Comparison of ENCODE assay signal across 8 mouse cellular contexts in genomic region chr9:120932797-120933586, GRCm38 (mm10). TPM values are rescaled to one million over a fixed set of nuclear protein-coding genes. Genes with fewer than 3 reads are reported as not detected.
A peak's percentile ranks its signal among the peaks of the same experiment; 100 is the strongest.
DNase-seq lines count a peak whose midpoint lies in the region; ATAC-seq and TF ChIP-seq lines count a peak whose summit lies in the region.

No protein-coding gene starts in this region.

- no peaks in the 10 kb centered on the region for H3K27me3 ChIP-seq in hindbrain, embryonic 11.5 days (ENCODE audit: control insufficient read depth, insufficient read depth, low read length)
- H3K27me3 ChIP-seq in lung, postnatal 0 days (replicated peaks; ENCODE audit: insufficient read depth, low read length), result no peaks in the 10 kb centered on the region

- 14% methylated on average over 22 of the region's 78 CpGs for WGBS in hindbrain, embryonic 11.5 days
- 6% methylated on average over 63 of the region's 78 CpGs for WGBS in lung, postnatal 0 days

- ATAC-seq in hindbrain, embryonic 11.5 days (ENCODE audit: low FRiP score), result peak; percentile 88
- ATAC-seq in lung, postnatal 0 days, result peak; percentile 90

- TF ChIP-seq CTCF in lung, postnatal 0 days (IDR thresholded peaks at IDR 0.05), result no peak

- H3K4me3 ChIP-seq in hindbrain, embryonic 11.5 days (ENCODE audit: low read depth, low read length), result peak overlapping the region; percentile 86
- peak overlapping the region; percentile 87 for H3K4me3 ChIP-seq in lung, postnatal 0 days (ENCODE audit: low read depth, low read length)

- H3K27ac ChIP-seq in hindbrain, embryonic 11.5 days (ENCODE audit: low read depth, low read length), result peak overlapping the region; percentile 90
- peak overlapping the region; percentile 98 for H3K27ac ChIP-seq in lung, postnatal 0 days (ENCODE audit: low read length)

- no peak for TF ChIP-seq EP300 in lung, postnatal 0 days (IDR thresholded peaks at IDR 0.05)

- peaks cover 5% of the 10 kb centered on the region; the same call in 1 of the 2 replicates for H3K4me1 ChIP-seq in hindbrain, embryonic 11.5 days (replicated peaks; ENCODE audit: control insufficient read depth, insufficient read depth, low read length)
- peaks cover 10% of the 10 kb centered on the region for H3K4me1 ChIP-seq in lung, postnatal 0 days (ENCODE audit: insufficient read depth, low read depth, low read length)

- peak; percentile 98 for DNase-seq in NIH3T3 (ENCODE audit: low read depth)
- peak; percentile 97 for DNase-seq in cerebellum, adult 9-11 months
- peak; percentile 82 to 96 for DNase-seq in frontal cortex, adult 2 months (ENCODE audit: extremely low spot score in 1 of 2, low spot score in 1 of 2)
- DNase-seq in hindbrain, embryonic 11.5 days (ENCODE audit: low spot score), result peak; percentile 98
- DNase-seq in layer of hippocampus, postnatal 10 days (ENCODE audit: low spot score in 2 of 2), result peak; percentile 97 to 99
- DNase-seq in lung, postnatal 0 days (ENCODE audit: low spot score), result peak; percentile 96
- peak; percentile 97 for DNase-seq in ovary, postnatal 14 days (ENCODE audit: low spot score)
- DNase-seq in thymus, postnatal 10 days (ENCODE audit: low spot score in 2 of 2), result peak; percentile 95 to 98

- H3K4me2 ChIP-seq in hindbrain, embryonic 11.5 days (replicated peaks; ENCODE audit: low read depth, low read length), result no peak overlapping the region
- H3K4me2 ChIP-seq in lung, postnatal 0 days (replicated peaks; ENCODE audit: low read depth, low read length), result peak overlapping the region; percentile 74

- H3K9me3 ChIP-seq in hindbrain, embryonic 11.5 days (ENCODE audit: control insufficient read depth, low read length), result no peaks in the 10 kb centered on the region
- H3K9me3 ChIP-seq in lung, postnatal 0 days (ENCODE audit: low read length), result no peaks in the 10 kb centered on the region

- peak overlapping the region; percentile 86 for H3K9ac ChIP-seq in hindbrain, embryonic 11.5 days (ENCODE audit: low read depth, low read length)
- peak overlapping the region; percentile 90 for H3K9ac ChIP-seq in lung, postnatal 0 days (replicated peaks; ENCODE audit: low read depth)

- no peaks in the 10 kb centered on the region for H3K36me3 ChIP-seq in hindbrain, embryonic 11.5 days (ENCODE audit: control insufficient read depth, insufficient read depth, low read length)
- no peaks in the 10 kb centered on the region for H3K36me3 ChIP-seq in lung, postnatal 0 days (ENCODE audit: insufficient read depth, low read length)

RNA-seq across cellular contexts. Expression of gene Ctnnb1, which starts 4.0 kb away (rescaled TPM):
- polyA plus RNA-seq in frontal cortex, adult 2 months (2012; rRNA removed), result 294 and 339 TPM in 2 replicates
- polyA plus RNA-seq in hindbrain, embryonic 11.5 days (2014; fragmentation: Nextera tagmentation; extraction: Ambion mirVana), result 804 and 817 TPM in 2 replicates
- 100 to 1,000 TPM; 801 to 853 TPM for total RNA-seq in layer of hippocampus, postnatal 10 days (2021)
- polyA plus RNA-seq in lung, postnatal 0 days (2015; fragmentation: Nextera tagmentation; extraction: Ambion mirVana), result 383 and 452 TPM in 2 replicates

Comparison
In these comparisons a context has a peak if more than half of its experiments do, and no peak if none do; other contexts are left out.
1. Peak in every context shown above with its lines: DNase-seq, ATAC-seq, H3K4me3 ChIP-seq and H3K27ac ChIP-seq.